Mouse (Mus musculus) cerebellum, adult 2 months (tissue): ENCODE measurements around the gene Hpse.

Experiments
- CTCF ChIP-seq: fragments of 200-500 bp; IDR thresholded peaks from 2 replicates; pipeline ENCODE4 v1.5.1; 2011; ENCODE audit warnings: low read depth, mild to moderate bottlenecking, control low read depth, low read length, moderate library complexity, borderline replicate concordance; ENCODE audit not compliant: insufficient read depth
- POLR2A ChIP-seq: fragments of 200-500 bp; IDR thresholded peaks from 2 replicates; pipeline ENCODE4 v1.6.1; 2011; ENCODE audit warnings: low read length, control low read depth, borderline replicate concordance; ENCODE audit not compliant: insufficient read depth

GRCm38 (mm10) chr5:100700861-100701620 lies 18.5 kb downstream of the Hpse start:
- TF ChIP-seq POLR2A = no peak
- TF ChIP-seq CTCF = no peak
